Mouse (Mus musculus) midbrain, embryonic 10.5 days (tissue): ENCODE measurements around the gene Cotl1. TPM values are rescaled to one million over a fixed set of nuclear protein-coding genes. Genes with fewer than 3 reads are reported as not detected.
A peak's percentile ranks its signal among the peaks of the same experiment; 100 is the strongest.
"Not testable (repeated sequence)": the region's sequence is repeated elsewhere in the genome, so short reads cannot be mapped to it uniquely, and the experiment has no call there.

Experiments
- DNase-seq: peaks from one replicate; pipeline ENCODE4 v3.0.0-alpha.2; 2017; ENCODE audit warnings: low spot score
- H3K27ac ChIP-seq: fragments of 300-500 bp; sonication (generic); replicated peaks from 2 replicates; pipeline ENCODE4 v1.5.1; 2016; ENCODE audit warnings: mild to moderate bottlenecking
- H3K27me3 ChIP-seq: fragments of 300-500 bp; sonication (generic); 2 replicates; pipeline ENCODE4 v1.6.1; 2016; ENCODE audit warnings: low read depth, mild to moderate bottlenecking; ENCODE audit not compliant: poor library complexity, severe bottlenecking
- H3K36me3 ChIP-seq: fragments of 300-500 bp; sonication (generic); 2 replicates; pipeline ENCODE4 v1.6.1; 2016; ENCODE audit warnings: mild to moderate bottlenecking, moderate library complexity
- H3K4me1 ChIP-seq: fragments of 300-500 bp; sonication (generic); 2 replicates; pipeline ENCODE4 v1.6.1; 2016
- H3K4me3 ChIP-seq: fragments of 300-500 bp; sonication (generic); 2 replicates; pipeline ENCODE4 v1.5.1; 2016; ENCODE audit warnings: mild to moderate bottlenecking, moderate library complexity
- H3K9me3 ChIP-seq: fragments of 300-500 bp; sonication (generic); replicated peaks from 2 replicates; pipeline ENCODE4 v1.6.1; 2016; ENCODE audit warnings: mild to moderate bottlenecking
- WGBS: fragments of 180-500 bp; shearing (Covaris S2); methylation state at CpG from one replicate; pipeline ENCODE4 v1.1.7; 2016; 5-methylcytosine and 5-hydroxymethylcytosine counted together
- polyA plus RNA-seq: library from polyadenylated mRNA; unstranded; fragments of >200 nt; fragmentation: Nextera tagmentation; extraction: Ambion mirVana; gene quantifications from 2 replicates; pipeline ENCODE4 v1.2.1, GENCODE M21; 2016

Cotl1 gene
- polyA plus RNA-seq, 1 experiment from 2014 or later: 197 TPM

GRCm38 (mm10) chr8:119855656-119856055 lies 15.3 kb upstream of the Cotl1 start:
- 79% methylated on average over 5 of the region's 5 CpGs for WGBS
- H3K9me3 ChIP-seq: no peaks in the 10 kb centered on the region
- H3K27ac ChIP-seq: no peak overlapping the region
- H3K4me1 ChIP-seq: peaks cover 29% of the 10 kb centered on the region
- H3K27me3 ChIP-seq: peaks cover 18% of the 10 kb centered on the region
- H3K36me3 ChIP-seq: no peaks in the 10 kb centered on the region
- no peak overlapping the region for H3K4me3 ChIP-seq
- DNase-seq: no peak

- Histone ChIP-seq H3K27ac (peak overlapping the region; percentile 69), H3K9me3 (peaks cover 7% of the 10 kb centered on the region; the same call in 1 of the 2 replicates), H3K27me3 (peaks cover 9% of the 10 kb centered on the region; the same call in 1 of the 2 replicates), H3K36me3 (no peaks in the 10 kb centered on the region), H3K4me3 (no peak overlapping the region), H3K4me1 (peaks cover 29% of the 10 kb centered on the region)
- WGBS: 30% methylated on average over 5 of the region's 5 CpGs
- DNase-seq: peak; percentile 50
Observed at GRCm38 (mm10) chr8:119854035-119854434, 13.7 kb upstream of the Cotl1 start.

GRCm38 (mm10) chr8:119853521-119853920 lies 13.2 kb upstream of the Cotl1 start:
- peaks cover 26% of the 10 kb centered on the region for H3K4me1 ChIP-seq
- no peak for DNase-seq
- no peaks in the 10 kb centered on the region for H3K36me3 ChIP-seq
- H3K9me3 ChIP-seq: peaks cover 7% of the 10 kb centered on the region; the same call in 1 of the 2 replicates
- H3K27ac ChIP-seq: peak overlapping the region; percentile 69; the same call in 1 of the 2 replicates
- H3K4me3 ChIP-seq: no peak overlapping the region
- WGBS: 54% methylated on average over 8 of the region's 8 CpGs
- H3K27me3 ChIP-seq: peaks cover 4% of the 10 kb centered on the region; the same call in 1 of the 2 replicates

GRCm38 (mm10) chr8:119847232-119847922 lies 7.0 kb upstream of the Cotl1 start:
- H3K4me3 ChIP-seq: no peak overlapping the region
- no peak overlapping the region for H3K27ac ChIP-seq
- peaks cover 9% of the 10 kb centered on the region for H3K4me1 ChIP-seq
- H3K27me3 ChIP-seq: no peaks in the 10 kb centered on the region
- DNase-seq: no peak
- H3K36me3 ChIP-seq: no peaks in the 10 kb centered on the region
- WGBS: 90% methylated on average over 16 of the region's 16 CpGs
- peaks cover 7% of the 10 kb centered on the region; the same call in 1 of the 2 replicates for H3K9me3 ChIP-seq

- not testable (repeated sequence) for DNase-seq, H3K4me3 ChIP-seq, H3K27me3 ChIP-seq, H3K9me3 ChIP-seq, H3K36me3 ChIP-seq, H3K27ac ChIP-seq
- peaks cover 22% of the 10 kb centered on the region for H3K4me1 ChIP-seq
- 87% methylated on average over 7 of the region's 7 CpGs for WGBS
Observed at GRCm38 (mm10) chr8:119845741-119846140, 5.4 kb upstream of the Cotl1 start.

GRCm38 (mm10) chr8:119844577-119844976 lies 4.2 kb upstream of the Cotl1 start:
- H3K27me3 ChIP-seq: 0 out of 2 replicates have a peak, but pooled peaks cover 7% of the 10 kb centered on the region
- H3K36me3 ChIP-seq: no peaks in the 10 kb centered on the region
- DNase-seq: no peak
- no peak overlapping the region for H3K4me3 ChIP-seq
- peaks cover 33% of the 10 kb centered on the region for H3K4me1 ChIP-seq
- peaks cover 6% of the 10 kb centered on the region; the same call in 1 of the 2 replicates for H3K9me3 ChIP-seq
- WGBS: 55% methylated on average over 8 of the region's 8 CpGs
- no peak overlapping the region for H3K27ac ChIP-seq

- peak; percentile 65 for DNase-seq
- Histone ChIP-seq H3K36me3 (no peaks in the 10 kb centered on the region), H3K27ac (no peak overlapping the region), H3K9me3 (no peaks in the 10 kb centered on the region), H3K4me3 (no peak overlapping the region), H3K4me1 (peaks cover 45% of the 10 kb centered on the region), H3K27me3 (0 out of 2 replicates have a peak, but pooled peaks cover 7% of the 10 kb centered on the region)
- WGBS: 3% methylated on average over 4 of the region's 4 CpGs
Observed at GRCm38 (mm10) chr8:119843444-119843843, 3.1 kb upstream of the Cotl1 start.

GRCm38 (mm10) chr8:119840905-119841411 lies 614 bp upstream of the Cotl1 start:
- H3K27me3 ChIP-seq: 0 out of 2 replicates have a peak, but pooled peaks cover 7% of the 10 kb centered on the region
- WGBS: 8% methylated on average over 8 of the region's 8 CpGs
- no peak for DNase-seq
- H3K27ac ChIP-seq: peak overlapping the region; percentile 86
- peaks cover 13% of the 10 kb centered on the region for H3K36me3 ChIP-seq
- H3K9me3 ChIP-seq: no peaks in the 10 kb centered on the region
- peak overlapping the region; percentile 69 for H3K4me3 ChIP-seq
- H3K4me1 ChIP-seq: peaks cover 70% of the 10 kb centered on the region

- DNase-seq: peak; percentile 59
- H3K4me3 ChIP-seq: peak overlapping the region; percentile 69
Observed at GRCm38 (mm10) chr8:119839419-119840021, 824 bp downstream of the Cotl1 start.

GRCm38 (mm10) chr8:119838983-119839340 lies 1.4 kb downstream of the Cotl1 start:
- WGBS: 68% methylated on average over 4 of the region's 4 CpGs
- Histone ChIP-seq H3K27ac (peak overlapping the region; percentile 86), H3K4me3 (peak overlapping the region; percentile 69), H3K27me3 (0 out of 2 replicates have a peak, but pooled peaks cover 7% of the 10 kb centered on the region), H3K36me3 (peaks cover 33% of the 10 kb centered on the region), H3K9me3 (no peaks in the 10 kb centered on the region), H3K4me1 (peaks cover 84% of the 10 kb centered on the region)
- no peak for DNase-seq

More at GRCm38 (mm10) chr8:119839419-119840021, 824 bp downstream of the Cotl1 start:
- Histone ChIP-seq H3K4me1 (peaks cover 81% of the 10 kb centered on the region), H3K9me3 (no peaks in the 10 kb centered on the region), H3K27me3 (0 out of 2 replicates have a peak, but pooled peaks cover 7% of the 10 kb centered on the region), H3K27ac (peak overlapping the region; percentile 86), H3K36me3 (peaks cover 28% of the 10 kb centered on the region)
- 18% methylated on average over 14 of the region's 14 CpGs for WGBS

GRCm38 (mm10) chr8:119838100-119838982 lies 2.0 kb downstream of the Cotl1 start:
- peaks cover 36% of the 10 kb centered on the region for H3K36me3 ChIP-seq
- peak overlapping the region; percentile 69 for H3K4me3 ChIP-seq
- WGBS: 79% methylated on average over 19 of the region's 19 CpGs
- H3K27me3 ChIP-seq: 0 out of 2 replicates have a peak, but pooled peaks cover 7% of the 10 kb centered on the region
- H3K27ac ChIP-seq: peak overlapping the region; percentile 86
- no peak for DNase-seq
- no peaks in the 10 kb centered on the region for H3K9me3 ChIP-seq
- H3K4me1 ChIP-seq: peaks cover 90% of the 10 kb centered on the region

GRCm38 (mm10) chr8:119837553-119838071 lies 2.7 kb downstream of the Cotl1 start:
- Histone ChIP-seq H3K36me3 (peaks cover 36% of the 10 kb centered on the region), H3K27ac (peak overlapping the region; percentile 86), H3K9me3 (no peaks in the 10 kb centered on the region), H3K4me1 (peaks cover 96% of the 10 kb centered on the region), H3K27me3 (0 out of 2 replicates have a peak, but pooled peaks cover 7% of the 10 kb centered on the region), H3K4me3 (peak overlapping the region; percentile 69)
- WGBS: 60% methylated on average over 10 of the region's 10 CpGs
- DNase-seq: no peak
